Mouse (Mus musculus) stomach, embryonic 16.5 days (tissue): ENCODE results near the gene Card11. TPM values are rescaled to one million over a fixed set of nuclear protein-coding genes. Genes with fewer than 3 reads are reported as not detected.

Source experiments
- microRNA-seq: library from miRNA; unstranded; fragments of <30 nt; microRNA quantifications from one replicate; pipeline ENCODE4, GENCODE M21; 2016
- polyA plus RNA-seq: library from polyadenylated mRNA; unstranded; fragments of >200 nt; fragmentation: Nextera tagmentation; extraction: Ambion mirVana; gene quantifications from 2 replicates; pipeline ENCODE4 v1.2.1, GENCODE M21; 2015

Card11 gene
- polyA plus RNA-seq, 1 experiment from 2014 or later = 0.37 TPM

Small RNAs within 50 kb of the gene (microRNA-seq; reads per million reads assigned to microRNA genes)
- not detected for gene Gm44385

Other genes starting within 250 kb of the Card11 start
- 6.9 and 7.2 TPM in 2 replicates for gene Gna12, start 170.2 kb downstream of the Card11 start, polyA plus RNA-seq
- gene Sdk1, start 240.9 kb upstream of the Card11 start, polyA plus RNA-seq = 3.2 and 3.4 TPM in 2 replicates